Mouse (Mus musculus) naive thymus-derived CD4-positive, alpha-beta T cell, adult 2 months (primary cell): ENCODE data around the gene Cd86.

Experiments used
- DNase-seq: peaks from one replicate; pipeline ENCODE4 v3.0.0-alpha.2; 2011; ENCODE audit warnings: low read depth

The Cd86 gene

DNA sequence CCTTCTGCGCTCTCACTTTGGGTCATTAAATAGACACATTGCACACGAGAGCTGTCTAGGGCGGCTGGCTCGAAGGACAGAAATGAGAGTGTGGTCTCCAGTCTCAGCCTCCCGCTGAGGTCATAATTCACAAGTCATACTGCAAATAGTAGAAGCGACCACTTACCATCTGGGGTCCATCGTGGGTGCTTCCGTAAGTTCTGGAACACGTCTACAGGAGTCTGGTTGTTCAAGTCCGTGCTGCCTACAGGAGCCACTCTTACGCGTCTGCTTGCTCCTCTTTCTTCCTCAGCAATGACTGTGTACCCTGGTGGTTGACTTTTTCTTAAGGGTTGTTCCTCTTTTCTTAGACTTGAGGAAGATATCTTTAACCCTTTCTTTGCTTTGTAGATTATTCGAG is at the start of gene Cd86:
TSS of gene Cd86 (minus strand) at position 300 of the 400 bp plus-strand sequence.
- peak; percentile 71 for DNase-seq

DNA sequence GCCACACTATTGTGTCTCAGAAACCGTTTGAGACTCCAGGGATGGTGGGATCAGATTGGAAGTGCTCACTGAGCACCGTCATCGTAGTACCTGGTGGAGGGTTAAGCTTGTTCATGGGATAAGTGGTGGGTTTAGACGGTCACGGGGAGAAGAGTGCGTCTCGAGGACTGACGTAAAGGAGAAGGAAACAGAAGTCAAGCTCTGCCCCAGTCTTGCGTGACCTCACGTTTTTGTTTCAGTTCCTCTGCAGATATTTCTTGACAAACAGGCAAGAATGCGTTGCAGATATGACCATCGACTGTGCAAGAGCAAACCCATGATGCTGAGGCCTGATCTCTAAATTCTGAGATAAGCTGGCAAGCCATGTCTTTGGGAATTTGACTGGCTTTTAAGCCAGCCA is 45.9 kb upstream of the Cd86 start:
- DNase-seq, result no peak

DNA sequence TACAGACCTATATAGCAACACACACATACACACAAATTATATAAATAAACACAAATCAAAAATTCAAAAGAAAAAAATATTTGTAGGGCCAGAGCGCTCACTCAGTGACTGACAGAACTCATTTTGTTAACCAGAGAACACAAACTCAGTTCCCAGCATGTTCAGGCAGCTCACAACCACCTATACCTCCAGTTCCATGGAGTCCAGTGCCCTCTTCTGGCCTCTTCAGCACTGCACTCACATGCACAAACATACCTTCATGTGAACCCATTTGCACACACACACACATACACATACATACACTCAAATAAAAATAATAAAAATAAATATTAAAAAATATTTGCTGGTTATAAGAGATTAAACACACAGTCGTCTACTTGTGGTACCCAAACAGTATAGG is 44.9 kb upstream of the Cd86 start:
- DNase-seq, result peak; percentile 43

DNA sequence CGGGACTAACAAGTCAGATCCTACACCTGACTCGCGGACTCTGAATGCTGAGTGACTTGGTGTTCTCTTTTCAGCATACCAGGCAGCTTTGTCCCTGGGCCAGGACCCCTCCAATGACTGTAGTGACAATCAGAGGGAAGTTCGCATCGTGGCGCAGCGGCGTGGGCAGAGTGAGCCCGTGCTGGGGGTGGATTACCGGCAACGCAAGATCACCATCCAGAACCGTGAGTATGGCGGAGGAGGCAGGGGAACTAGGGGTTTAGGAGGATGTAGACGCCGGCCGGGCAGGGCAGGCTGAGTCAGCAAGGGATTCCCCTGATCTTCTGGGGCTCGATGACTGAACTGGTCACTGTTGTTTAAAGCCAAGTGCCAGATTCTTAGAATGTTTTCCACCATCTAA is 43.5 kb upstream of the Cd86 start:
- DNase-seq, result peak; percentile 39

DNA sequence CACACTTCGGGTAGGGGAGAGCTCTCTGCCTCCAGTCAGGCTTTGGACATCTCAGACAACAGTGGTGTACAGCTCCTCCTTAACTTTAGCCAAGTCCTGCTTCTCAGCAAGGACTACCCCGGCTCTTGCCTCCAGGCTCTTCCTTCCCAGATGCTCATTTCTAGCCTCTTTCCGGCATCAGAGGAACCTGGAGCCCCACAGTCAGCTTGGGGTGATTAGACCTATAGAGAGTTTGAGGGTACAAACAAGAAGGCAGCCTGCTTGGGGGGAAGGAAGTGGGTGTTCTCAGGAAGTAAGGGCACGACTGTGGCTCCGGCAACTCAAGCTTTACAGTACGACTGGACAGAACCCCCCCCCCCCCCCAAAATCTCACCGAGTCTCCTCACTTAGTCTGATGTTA is 42.9 kb upstream of the Cd86 start:
- peak; percentile 20 for DNase-seq

DNA sequence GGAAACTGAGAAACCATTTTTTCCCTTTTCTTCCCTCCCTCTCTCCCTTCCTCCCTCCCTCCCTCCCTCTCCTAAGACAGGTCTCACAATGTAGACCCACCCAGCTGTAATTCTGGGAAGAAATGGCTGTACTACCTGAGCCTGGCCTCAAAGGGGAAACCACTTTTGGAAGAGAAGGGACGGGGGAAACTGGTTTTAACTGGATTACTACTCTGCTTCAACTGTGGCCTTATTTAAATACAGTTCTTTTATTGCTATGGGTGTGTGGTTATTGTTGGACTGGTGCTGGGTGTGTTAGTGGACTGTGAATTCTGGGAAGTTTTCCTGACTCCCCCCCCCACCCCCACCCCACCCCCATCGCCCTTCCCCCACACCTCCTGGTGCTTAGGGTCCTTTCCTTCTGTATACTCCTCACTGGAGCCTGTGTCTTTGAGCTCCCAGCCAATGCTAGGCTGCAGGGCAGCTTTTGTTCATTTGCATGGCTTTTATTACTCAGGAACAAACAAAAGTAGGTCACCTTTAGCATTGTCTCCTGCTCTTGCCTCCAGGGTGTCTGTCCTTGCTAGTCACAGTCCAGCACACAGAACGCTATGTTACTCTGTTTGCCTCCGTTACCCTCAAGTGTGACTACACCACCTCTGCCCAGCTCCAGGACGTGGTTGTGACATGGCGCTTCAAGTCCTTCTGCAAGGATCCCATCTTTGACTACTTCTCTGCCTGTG is 42.0 kb upstream of the Cd86 start:
- DNase-seq, result no peak

DNA sequence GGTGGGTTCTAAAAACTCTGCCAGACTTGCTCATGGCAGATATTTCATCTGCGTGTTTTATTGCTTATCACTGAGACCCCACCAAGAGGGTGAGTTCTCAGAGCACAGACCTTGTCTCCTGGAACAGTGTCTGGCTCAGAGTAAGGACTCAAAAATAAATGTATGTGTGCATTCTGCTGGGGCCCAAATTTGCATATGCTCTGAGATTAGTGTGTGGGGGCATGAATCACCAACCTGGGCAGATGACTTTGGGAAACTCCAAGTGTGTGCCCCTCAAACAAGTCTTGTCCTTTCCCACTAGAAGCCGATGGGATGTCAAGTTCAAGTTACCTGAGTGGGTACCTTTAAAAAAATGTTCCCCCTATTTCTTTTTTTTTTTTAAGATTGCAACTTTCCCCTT is 34.6 kb upstream of the Cd86 start:
- DNase-seq, result no peak

DNA sequence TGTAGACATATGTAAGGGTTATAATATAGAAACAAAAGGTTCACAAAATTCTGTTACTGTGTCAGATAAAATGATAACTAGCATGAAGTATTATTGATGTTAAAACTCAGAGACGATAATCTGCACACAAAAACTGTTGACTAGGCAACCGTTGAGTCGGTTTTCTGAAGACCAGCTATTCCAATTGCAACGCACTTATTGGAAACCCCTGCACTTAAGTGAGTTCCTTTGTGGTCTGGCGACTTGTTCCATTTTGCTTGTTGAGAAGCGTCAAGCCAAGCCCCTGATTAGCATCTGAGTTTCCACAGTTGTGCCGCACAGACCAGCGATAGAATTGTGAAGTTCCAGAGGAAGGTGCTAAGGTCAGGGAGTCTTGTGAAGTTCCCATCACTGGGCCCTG is 31.4 kb upstream of the Cd86 start:
- no peak for DNase-seq

DNA sequence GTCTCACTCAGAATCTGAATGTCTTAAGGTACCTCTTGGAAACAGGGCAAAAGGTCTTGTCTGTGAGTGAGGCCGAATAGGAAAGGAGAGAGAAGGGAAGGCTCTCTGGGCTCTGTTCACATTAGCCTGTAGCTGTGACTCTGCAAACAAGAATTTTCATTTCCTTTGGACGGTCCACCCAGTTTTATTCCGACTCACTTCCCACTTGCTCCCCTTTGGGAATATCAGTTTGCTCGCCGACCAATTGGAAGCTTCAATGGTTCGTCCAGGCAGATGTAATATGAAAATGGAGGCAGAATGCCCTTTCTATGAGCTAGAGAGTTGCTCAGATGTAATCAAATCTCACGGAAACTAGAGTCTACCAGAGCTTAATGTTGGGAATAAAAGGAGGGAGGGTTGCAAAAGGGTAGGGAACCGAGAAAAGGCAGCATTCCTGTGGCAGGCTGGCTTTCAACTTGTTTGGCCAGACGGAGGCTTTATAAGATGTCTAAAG is 29.0 kb upstream of the Cd86 start:
- DNase-seq, result no peak

DNA sequence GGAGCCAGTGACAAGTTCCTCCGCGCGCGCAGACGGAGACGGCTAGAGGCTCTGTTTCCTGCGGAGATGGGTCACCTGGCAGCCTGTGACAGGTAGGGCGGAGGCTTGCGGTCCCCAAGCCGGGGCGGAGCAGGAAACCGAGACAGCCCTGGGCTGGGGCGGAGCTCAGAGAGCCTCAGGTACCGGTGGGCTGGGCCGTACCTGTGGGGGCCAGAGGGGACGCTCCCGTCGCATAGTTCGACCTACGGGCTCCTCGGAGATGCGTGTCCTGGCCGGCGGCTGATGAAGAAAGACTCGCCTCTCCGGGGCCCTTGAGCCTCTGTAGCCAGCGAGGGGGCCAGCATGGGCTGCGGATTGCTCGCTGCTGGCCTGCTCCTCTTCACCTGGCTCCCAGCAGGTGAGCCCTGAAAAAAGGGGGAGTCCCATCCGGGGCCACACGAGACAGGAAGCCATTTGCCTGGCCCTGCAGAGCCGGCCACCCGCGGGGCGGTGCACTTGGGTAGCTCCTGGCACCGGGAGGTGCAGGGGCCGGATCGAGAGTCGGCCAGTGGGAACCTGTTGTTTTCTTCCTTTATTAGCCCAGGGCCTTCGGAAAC is 28.0 kb upstream of the Cd86 start, which contains the start of gene Ildr1:
TSS of gene Ildr1 (plus strand) at position 161 of the 596 bp plus-strand sequence.
- peak; percentile 79 for DNase-seq

DNA sequence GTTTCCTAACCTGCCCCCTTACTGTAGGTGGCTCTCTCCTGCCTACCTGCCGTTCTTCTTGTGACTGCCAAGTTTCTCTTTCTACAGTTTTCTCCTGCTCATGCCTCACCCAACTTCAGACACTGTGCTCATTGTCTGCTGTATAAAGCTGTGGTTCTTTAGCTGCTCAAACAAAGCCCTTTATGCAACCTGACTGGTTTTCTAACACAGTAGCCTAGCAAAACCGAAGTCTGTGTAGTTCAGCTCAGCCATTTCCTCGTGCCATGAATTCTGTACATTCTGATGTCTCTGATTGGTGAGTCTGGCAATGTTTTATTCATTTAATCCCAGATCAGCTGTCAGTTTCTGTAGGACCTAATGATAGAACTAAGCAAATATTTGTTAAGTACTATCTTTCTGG is 25.6 kb upstream of the Cd86 start:
- no peak for DNase-seq

DNA sequence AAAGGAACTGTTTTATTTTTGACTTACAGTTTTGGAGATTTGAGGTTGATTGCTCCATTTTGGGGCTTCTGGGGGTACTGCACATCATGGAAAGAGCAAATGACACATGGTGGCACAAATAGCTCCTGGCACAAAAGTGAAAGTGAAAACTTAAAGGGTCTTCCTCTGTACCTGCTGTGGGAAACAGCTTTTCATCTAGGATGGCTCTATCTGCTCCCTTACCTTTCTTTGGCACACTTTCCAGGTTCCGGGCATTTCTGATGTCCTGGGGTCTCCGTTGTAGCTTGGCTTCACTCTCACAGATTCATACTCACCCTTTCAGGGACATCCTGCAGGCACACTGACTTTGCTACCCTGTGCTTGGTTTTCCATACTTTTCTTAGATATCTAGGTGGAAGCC is 22.2 kb upstream of the Cd86 start:
- no peak for DNase-seq

DNA sequence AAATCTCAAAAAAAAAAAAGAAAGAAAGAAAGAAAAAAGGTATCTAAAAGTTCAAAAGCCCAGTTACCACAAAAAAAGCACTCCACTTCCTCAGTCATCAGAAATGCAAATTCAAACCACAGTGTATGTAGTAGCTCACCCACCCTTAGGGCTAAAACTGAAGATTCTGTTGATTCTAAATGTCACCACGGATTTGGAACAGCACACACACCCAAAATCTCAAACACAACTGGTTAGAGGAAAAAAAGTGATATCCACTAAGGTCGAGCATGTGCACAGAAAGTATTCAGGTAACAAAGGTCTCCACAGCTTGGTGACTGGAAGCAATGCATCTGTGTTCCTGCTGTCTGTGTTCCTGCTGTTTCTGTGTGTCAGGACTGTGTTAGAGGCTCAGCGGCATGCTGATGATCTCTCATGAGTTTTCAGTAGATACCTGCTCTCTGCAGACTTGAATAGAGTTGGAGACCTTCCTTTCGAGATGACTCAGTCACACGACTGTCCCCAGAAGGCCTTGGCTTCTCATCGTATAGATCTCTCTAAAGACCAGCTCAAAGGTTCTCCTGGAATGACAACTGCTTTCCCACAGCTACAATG is 18.5 kb upstream of the Cd86 start:
- DNase-seq, result peak; percentile 63

DNA sequence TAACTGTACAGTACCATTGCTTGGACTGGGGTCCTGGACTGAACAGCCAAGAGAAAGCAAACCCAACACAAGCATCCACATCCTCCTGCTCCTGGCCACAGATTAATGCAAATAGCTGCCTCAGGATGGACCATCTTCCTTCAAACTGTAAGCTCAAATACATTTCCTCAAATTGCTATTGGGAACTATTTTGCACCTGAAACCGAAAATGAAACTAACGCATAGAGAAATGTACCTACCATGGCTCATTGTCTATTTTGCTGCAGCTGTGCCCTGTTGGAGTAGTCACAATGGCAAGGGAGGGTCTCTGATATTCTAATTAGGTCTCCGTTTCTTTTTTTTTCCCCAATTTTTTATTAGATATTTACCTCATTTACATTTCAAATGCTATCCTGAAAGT is 15.9 kb upstream of the Cd86 start:
- DNase-seq, result no peak

DNA sequence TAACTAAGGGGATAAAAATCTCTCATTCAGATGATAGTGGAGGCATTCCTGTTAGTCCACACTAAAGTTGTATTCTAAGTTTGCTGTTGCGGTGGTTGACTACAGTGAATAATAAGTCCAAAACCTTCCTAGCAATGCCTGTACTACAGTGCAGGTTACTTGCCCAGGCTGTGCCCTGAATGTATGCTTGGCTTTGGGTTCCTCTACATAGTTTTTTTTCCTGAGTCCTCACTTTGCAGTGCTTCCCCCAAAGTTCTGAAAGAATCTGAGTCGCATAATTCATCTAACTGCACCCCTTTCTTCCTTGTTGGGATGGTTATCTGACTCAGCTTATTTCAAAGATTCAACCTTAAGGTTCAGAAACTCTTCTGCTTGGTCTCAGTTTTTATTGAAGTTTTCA is 10.0 kb upstream of the Cd86 start:
- DNase-seq, result no peak

DNA sequence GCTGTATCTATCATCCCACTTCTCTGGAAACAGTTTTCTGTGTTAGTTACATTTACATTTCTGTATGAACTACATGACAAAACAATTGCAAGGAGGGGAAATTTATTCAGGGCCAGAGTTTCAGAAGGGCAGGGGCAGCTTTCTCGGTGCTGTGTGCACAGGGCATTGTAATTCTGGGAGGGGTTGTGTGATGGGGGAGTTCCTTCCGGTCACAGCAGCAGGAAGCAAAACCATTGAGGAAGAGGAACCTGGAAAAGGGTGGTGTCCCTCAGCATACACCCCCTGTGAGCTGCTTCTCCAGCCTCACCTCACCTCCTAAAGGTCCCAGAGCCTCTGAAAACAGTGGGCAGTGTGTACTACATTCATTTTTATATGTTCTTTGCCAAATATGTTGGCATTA is 9.4 kb upstream of the Cd86 start:
- peak; percentile 24 for DNase-seq

DNA sequence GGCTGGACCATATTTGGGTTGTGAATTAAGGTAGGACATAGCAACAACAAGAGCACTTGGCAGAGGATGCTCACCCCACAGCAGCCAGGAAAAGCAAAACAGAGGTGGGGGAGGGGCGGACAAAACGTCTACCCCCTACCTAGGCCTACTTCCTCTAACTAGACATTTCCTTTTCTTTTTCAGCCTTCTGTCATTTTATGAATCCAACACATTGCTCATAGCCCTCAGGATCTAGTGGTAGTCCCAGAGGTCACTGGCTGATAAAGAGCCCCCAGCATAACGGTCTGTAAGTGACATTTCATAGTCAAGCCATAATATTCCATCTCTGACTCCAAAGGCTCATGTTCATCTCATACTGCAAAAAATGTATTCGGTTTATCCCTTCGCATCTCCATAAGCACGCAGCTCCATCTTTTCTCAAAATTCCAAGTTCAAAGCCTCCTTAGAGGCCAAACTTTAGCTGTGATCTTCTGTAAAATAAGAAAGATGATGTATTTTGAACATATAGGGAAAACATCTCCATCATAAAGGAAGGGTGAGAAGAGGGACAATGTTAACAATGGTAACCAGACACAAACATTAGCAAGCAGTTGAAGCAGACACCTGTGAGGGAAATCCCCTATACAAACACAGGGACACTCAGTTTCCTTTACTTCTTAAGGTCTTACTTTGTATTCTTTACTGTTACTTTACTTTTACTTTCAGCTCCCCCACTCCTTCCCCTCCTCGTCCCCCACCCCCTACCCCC is 8.8 kb upstream of the Cd86 start:
- DNase-seq, result peak; percentile 66

DNA sequence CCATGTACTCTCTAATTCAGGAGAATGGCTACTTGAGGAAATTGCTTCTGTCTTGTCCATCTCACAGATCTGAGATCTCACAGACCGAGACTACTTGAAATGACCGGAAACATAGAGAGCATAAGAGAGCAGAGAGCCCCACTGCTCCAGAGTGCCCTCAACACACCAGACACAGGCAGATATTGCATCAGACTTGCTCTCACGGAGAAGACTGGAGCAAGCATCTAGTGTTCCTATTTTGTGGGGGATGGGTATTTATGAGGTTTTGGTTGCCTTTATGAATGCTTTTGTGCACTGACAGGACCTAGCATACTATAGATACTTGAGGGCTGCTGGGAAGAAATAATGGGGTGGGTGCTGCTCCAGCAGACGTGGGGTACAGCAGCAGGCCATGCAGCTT is 7.3 kb upstream of the Cd86 start:
- no peak for DNase-seq

DNA sequence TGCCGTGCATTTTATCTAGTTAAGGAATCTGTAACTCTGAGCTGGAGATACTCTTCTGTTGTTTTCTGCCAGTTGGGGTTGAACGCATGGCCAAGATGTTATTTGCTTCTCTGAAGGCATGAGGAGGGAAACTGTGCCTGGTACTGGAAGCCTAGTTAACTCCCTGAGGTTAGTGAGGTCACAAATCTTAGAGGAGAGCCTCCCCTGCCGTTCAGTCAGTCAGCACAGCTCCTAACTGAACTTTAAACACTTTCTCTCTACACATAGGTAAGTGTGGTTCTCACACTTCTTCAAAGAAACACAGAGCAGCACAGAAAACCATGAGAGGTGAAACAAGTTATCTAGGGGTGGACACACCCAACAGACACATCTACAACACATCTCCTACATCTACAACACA is 4.7 kb upstream of the Cd86 start:
- peak; percentile 32 for DNase-seq

DNA sequence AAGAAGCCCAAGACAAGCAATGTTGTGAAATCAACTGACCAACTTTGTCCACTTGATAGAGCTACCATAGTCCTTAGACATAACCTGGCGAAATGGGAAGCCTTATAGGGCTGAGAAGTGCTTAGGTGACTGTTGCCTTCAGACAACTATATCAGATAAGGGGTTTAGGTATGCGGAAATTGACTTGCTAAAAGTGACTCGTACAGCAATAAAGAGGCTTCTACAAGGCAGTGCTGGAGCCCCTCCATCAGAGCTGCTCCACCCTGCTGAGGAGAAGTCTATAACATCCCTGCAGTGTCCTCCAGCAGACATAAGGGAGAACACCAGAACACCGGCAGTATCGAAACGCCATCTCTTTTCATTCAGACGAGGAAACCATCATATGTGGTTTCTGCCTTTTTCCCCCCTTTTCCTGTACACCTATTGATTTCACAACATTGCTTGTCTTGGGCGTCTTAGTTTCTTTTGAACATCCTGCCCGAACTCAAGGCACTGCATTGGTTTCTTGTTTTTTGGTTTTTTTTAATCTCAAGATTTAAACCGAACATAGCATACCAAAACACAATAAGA is 652 bp upstream of the Cd86 start:
- DNase-seq, result peak; percentile 72

DNA sequence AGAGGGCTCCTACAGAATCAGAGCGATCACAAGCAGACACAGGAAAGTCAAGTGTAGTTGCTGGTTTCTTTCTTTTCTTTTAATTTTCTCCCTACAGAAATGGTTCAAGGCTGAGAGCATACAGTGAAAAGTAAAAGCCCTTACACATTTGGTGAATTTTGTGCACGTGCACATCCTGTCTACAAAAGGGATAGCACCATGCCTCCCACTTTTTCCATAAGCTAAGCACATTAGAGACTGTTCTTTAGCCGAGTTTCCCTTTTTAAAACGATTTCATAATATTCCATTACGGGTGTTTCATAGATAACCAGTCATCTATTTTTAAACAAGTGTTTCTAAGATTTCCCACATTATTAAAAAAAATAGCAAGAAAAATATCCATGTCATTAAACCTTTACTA is 2.4 kb downstream of the Cd86 start:
- DNase-seq, result no peak

DNA sequence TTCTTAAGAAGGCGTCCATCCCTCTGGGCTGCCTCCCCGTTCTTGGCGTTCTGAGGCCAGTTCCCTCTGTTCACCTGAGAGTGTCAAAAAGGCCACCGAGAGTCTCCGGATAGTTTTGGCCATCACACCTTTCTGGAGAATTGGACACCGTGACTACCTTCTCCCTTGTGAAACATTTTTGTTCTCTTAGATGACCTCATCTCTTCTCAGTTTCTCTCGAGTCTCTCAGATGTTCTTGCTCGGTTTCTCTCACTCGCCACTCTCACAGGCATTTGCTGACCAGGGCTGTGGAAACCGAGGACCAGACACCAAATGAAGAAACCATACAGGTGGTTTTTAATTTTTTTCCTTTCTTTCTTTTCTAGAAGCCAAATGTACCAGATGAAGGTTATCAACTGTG is 4.6 kb downstream of the Cd86 start:
- DNase-seq, result no peak
